Mouse (Mus musculus) ES-E14 (cell line): ENCODE results near the gene Krt83.

ENCODE experiments used
- CHD2 ChIP-seq: IDR thresholded peaks from 2 replicates; pipeline ENCODE4 v1.6.1; 2014; ENCODE audit warnings: mild to moderate bottlenecking, low read depth, low read length, inconsistent platforms
- HCFC1 ChIP-seq: IDR thresholded peaks from 2 replicates; pipeline ENCODE4 v1.6.1; 2012; ENCODE audit warnings: low read length, inconsistent platforms, borderline replicate concordance; ENCODE audit not compliant: insufficient read depth
- MAFK ChIP-seq: IDR thresholded peaks from 2 replicates; pipeline ENCODE4 v1.6.1; 2014; ENCODE audit warnings: mild to moderate bottlenecking, low read depth, low read length, inconsistent platforms; ENCODE audit not compliant: insufficient read depth
- ZNF384 ChIP-seq: IDR thresholded peaks from 2 replicates; pipeline ENCODE4 v1.6.1; 2012; ENCODE audit warnings: low read depth, low read length, inconsistent platforms

- TF ChIP-seq ZNF384 (no peak), HCFC1 (no peak), CHD2 (no peak), MAFK (no peak)
Measured at GRCm38 (mm10) chr15:101538580-101538900, 47.2 kb upstream of the Krt83 start.
